Mouse (Mus musculus): ENCODE data around the gene Rtp2. TPM values are rescaled to one million over a fixed set of nuclear protein-coding genes. Genes with fewer than 3 reads are reported as not detected.

The Rtp2 gene
- total RNA-seq, 2 experiments from 2014 or later, result 0.42 TPM; not detected in 1

GRCm38 (mm10) chr16:23890636-23891035, 41.6 kb downstream of the Rtp2 start, which contains the start of gene Sst:
Sst (minus strand) TSS chr16:23890958.
- no peak for DNase-seq (ENCODE audit: low spot score in 2 of 2)

GRCm38 (mm10) chr16:23890151-23890550, 42.0 kb downstream of the Rtp2 start:
- no peak for DNase-seq (ENCODE audit: low spot score in 2 of 2)

- no peak for DNase-seq (ENCODE audit: low spot score in 2 of 2)
Measured at GRCm38 (mm10) chr16:23887910-23888579, 44.1 kb downstream of the Rtp2 start.

GRCm38 (mm10) chr16:23885098-23885497, 47.1 kb downstream of the Rtp2 start:
- no peak for DNase-seq (ENCODE audit: low spot score in 2 of 2)

Other genes starting within 250 kb of the Rtp2 start
- gene Sst, start 41.4 kb downstream of the Rtp2 start, total RNA-seq (2021), result 100 to 1,000 TPM; 420 to 444 TPM
- not detected for gene Gm37419, start 56.1 kb upstream of the Rtp2 start, total RNA-seq (2021)
- gene Bcl6, start 56.5 kb upstream of the Rtp2 start, total RNA-seq (2021), result 10 to 100 TPM; 28.4 TPM